Mouse (Mus musculus): ENCODE measurements around the gene Lysmd1. TPM values are rescaled to one million over a fixed set of nuclear protein-coding genes. Genes with fewer than 3 reads are reported as not detected.
"Not testable (repeated sequence)": the region's sequence is repeated elsewhere in the genome, so short reads cannot be mapped to it uniquely, and the experiment has no call there.

Gene Lysmd1
- polyA plus RNA-seq (2012; ENCODE audit: insufficient read depth, low replicate concordance): 3.8 and 5.1 TPM in 2 replicates

DNA sequence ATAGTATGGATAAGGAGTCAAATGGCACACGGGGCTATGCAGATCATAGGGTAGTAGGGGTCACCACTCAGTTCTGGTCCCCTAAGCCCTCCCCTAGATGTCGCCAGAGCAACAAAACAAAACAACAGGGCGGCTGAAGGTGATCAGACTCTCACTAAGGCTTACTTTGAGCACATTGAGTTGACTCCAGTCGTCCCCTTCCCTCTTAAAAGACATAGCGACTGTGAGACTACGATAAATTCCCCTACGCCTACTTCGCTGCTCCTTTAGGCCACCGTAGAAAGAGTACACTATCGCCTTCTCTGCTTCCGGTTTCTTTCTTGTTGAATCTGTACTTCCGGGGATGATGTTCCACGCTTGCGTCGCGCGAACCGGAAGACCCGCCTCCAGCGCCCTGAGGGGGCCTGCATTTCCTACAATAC, at the start of gene Lysmd1, which contains the start of gene Scnm1:
TSS of gene Lysmd1 (plus strand) at position 409 of the 422 bp plus-strand sequence.
TSS of gene Scnm1 (minus strand) at position 332 of the 422 bp plus-strand sequence.
- Histone ChIP-seq H3K9me3 (no peaks in the 10 kb centered on the region), H3K4me3 (replicated peaks) (peak within 1 kb of the TSS; percentile 93), H3K36me3 (replicated peaks; ENCODE audit: low read length) (peaks cover 58% of the 10 kb centered on the region), H3K4me1 (peaks cover 37% of the 10 kb centered on the region), H3K27me3 (replicated peaks) (no peaks in the 10 kb centered on the region)
- TF ChIP-seq FLI1 (IDR thresholded peaks at IDR 0.05; ENCODE audit: low read length) (no peak), GATA1 (IDR thresholded peaks at IDR 0.05; ENCODE audit: borderline replicate concordance, low read length) (no peak; the same call in 2 of the 3 replicates)

DNA sequence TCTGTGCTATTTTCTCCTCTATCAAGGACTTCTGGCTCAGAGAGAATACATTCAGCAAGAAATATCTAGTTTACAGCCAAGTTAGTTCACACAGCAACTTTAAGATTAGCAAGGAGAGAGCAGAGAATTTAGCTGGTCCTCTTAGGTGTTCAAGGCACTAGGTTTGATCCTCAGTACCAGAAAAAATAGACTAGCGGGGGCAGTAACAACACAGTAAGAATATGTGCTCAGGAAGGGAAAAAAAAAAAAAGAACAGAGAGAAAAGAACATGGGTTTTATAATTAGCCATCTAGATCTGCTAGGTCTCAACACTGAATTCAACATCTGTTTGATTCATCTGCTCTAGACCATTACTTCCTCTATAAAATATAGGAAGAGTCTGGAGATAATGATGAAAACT, 45.8 kb upstream of the Lysmd1 start:
- Histone ChIP-seq H3K9me3 (no peaks in the 10 kb centered on the region), H3K36me3 (replicated peaks; ENCODE audit: low read length) (peaks cover 60% of the 10 kb centered on the region), H3K4me3 (replicated peaks) (no peak overlapping the region), H3K4me1 (peaks cover 13% of the 10 kb centered on the region), H3K27me3 (replicated peaks) (no peaks in the 10 kb centered on the region)
- TF ChIP-seq FLI1 (IDR thresholded peaks at IDR 0.05; ENCODE audit: low read length): no peak
- TF ChIP-seq GATA1 (IDR thresholded peaks at IDR 0.05; ENCODE audit: borderline replicate concordance, low read length): no peak

- H3K27me3 ChIP-seq (replicated peaks): no peaks in the 10 kb centered on the region
- peaks cover 74% of the 10 kb centered on the region for H3K4me1 ChIP-seq
- no peaks in the 10 kb centered on the region for H3K9me3 ChIP-seq
- H3K4me3 ChIP-seq (replicated peaks): peak overlapping the region; percentile 23
- no peak for TF ChIP-seq GATA1 (IDR thresholded peaks at IDR 0.05; ENCODE audit: borderline replicate concordance, low read length)
- no peak for TF ChIP-seq FLI1 (IDR thresholded peaks at IDR 0.05; ENCODE audit: low read length)
- peaks cover 65% of the 10 kb centered on the region for H3K36me3 ChIP-seq (replicated peaks; ENCODE audit: low read length)
Measured at GRCm38 (mm10) chr3:95100854-95101253, 33.0 kb upstream of the Lysmd1 start.

DNA sequence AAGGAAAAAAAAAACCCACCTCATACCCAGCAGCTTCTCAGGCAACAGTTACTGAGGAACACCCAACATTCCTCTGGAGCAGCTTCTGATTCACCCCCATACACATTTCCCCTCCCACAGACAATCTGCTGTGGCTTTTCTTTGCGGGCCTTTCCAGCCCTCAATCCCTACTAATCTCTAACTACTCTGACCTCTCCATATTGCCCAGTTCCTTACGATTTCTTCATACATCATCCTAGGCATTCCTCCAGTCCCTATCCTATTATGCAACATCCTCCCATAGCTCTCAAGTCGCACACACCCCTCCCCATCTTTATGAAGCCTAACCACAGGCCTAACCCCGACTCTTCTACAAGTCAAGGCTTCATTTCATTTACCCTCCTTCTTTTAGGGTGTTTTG, 28.8 kb upstream of the Lysmd1 start:
- H3K4me3 ChIP-seq (replicated peaks): peak overlapping the region; percentile 98
- no peaks in the 10 kb centered on the region for H3K9me3 ChIP-seq
- H3K27me3 ChIP-seq (replicated peaks): no peaks in the 10 kb centered on the region
- H3K4me1 ChIP-seq: peaks cover 56% of the 10 kb centered on the region
- TF ChIP-seq GATA1 (IDR thresholded peaks at IDR 0.05; ENCODE audit: borderline replicate concordance, low read length) (no peak), FLI1 (IDR thresholded peaks at IDR 0.05; ENCODE audit: low read length) (no peak)
- H3K36me3 ChIP-seq (replicated peaks; ENCODE audit: low read length): peaks cover 32% of the 10 kb centered on the region

GRCm38 (mm10) chr3:95105586-95106337, 28.1 kb upstream of the Lysmd1 start:
- Histone ChIP-seq H3K4me1 (peaks cover 53% of the 10 kb centered on the region), H3K27me3 (replicated peaks) (no peaks in the 10 kb centered on the region), H3K4me3 (replicated peaks) (peak overlapping the region; percentile 98), H3K9me3 (no peaks in the 10 kb centered on the region), H3K36me3 (replicated peaks; ENCODE audit: low read length) (peaks cover 28% of the 10 kb centered on the region)
- TF ChIP-seq FLI1 (IDR thresholded peaks at IDR 0.05; ENCODE audit: low read length) (no peak), GATA1 (IDR thresholded peaks at IDR 0.05; ENCODE audit: borderline replicate concordance, low read length) (no peak)

DNA sequence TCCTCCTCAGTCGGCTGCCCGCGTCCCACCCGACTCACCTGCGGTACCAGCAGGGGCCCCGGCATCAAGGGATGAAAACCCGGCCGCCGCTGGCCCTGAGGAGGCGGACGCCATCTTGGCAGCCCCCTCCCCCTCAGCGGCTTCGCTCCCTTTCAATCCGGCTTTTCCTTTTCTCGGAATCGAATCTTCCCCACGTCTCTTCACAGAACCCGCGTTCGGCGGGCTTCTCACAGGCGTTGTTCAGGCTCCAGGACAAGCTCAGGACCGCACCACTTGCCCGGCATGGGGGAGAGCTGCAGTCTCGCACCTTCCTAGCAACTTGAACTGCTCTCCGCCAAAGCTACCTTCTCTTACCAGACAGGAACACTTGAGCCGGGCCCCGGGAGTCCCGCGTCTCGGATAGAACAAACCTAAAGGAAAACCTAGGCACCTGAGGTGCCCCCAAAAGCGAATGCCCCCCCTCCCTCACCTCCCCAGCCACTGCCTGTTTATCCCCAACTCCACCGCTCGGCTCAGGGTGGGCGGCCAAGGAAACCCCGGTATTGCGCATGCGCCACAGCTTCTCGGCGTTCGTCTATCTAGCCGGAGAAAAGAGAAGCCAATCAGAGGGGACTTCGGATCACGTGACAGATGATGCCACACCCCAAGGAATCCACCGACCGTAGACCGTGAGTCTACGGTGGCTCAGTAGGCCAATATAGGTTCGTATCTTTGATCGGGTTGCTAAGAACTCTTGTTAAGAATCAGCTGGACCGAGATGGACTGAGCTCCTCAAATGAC, 27.4 kb upstream of the Lysmd1 start, which contains the start of gene Pip5k1a:
TSS of gene Pip5k1a (minus strand) at position 593 of the 780 bp plus-strand sequence.
- H3K36me3 ChIP-seq (replicated peaks; ENCODE audit: low read length): peaks cover 22% of the 10 kb centered on the region
- H3K4me3 ChIP-seq (replicated peaks): peak within 1 kb of the TSS; percentile 98
- H3K9me3 ChIP-seq: no peaks in the 10 kb centered on the region
- TF ChIP-seq FLI1 (IDR thresholded peaks at IDR 0.05; ENCODE audit: low read length) (no peak), GATA1 (IDR thresholded peaks at IDR 0.05; ENCODE audit: borderline replicate concordance, low read length) (no peak)
- H3K4me1 ChIP-seq: peaks cover 45% of the 10 kb centered on the region
- H3K27me3 ChIP-seq (replicated peaks): no peaks in the 10 kb centered on the region

- peak overlapping the region; percentile 98 for H3K4me3 ChIP-seq (replicated peaks)
- H3K9me3 ChIP-seq; H3K27me3 ChIP-seq (replicated peaks): not testable (repeated sequence)
- H3K36me3 ChIP-seq (replicated peaks; ENCODE audit: low read length): peaks cover 14% of the 10 kb centered on the region
- H3K4me1 ChIP-seq: peaks cover 42% of the 10 kb centered on the region
Measured at GRCm38 (mm10) chr3:95107308-95107707, 26.6 kb upstream of the Lysmd1 start.

- Histone ChIP-seq H3K27me3 (replicated peaks) (no peaks in the 10 kb centered on the region), H3K9me3 (no peaks in the 10 kb centered on the region), H3K36me3 (replicated peaks; ENCODE audit: low read length) (peaks cover 11% of the 10 kb centered on the region), H3K4me3 (replicated peaks) (no peak overlapping the region), H3K4me1 (peaks cover 45% of the 10 kb centered on the region)
- TF ChIP-seq FLI1 (IDR thresholded peaks at IDR 0.05; ENCODE audit: low read length) (no peak), GATA1 (IDR thresholded peaks at IDR 0.05; ENCODE audit: borderline replicate concordance, low read length) (no peak)
Measured at GRCm38 (mm10) chr3:95107898-95108297, 26.0 kb upstream of the Lysmd1 start.

- Histone ChIP-seq H3K4me3 (replicated peaks) (peak within 1 kb of the TSS; percentile 97), H3K36me3 (replicated peaks; ENCODE audit: low read length) (peaks cover 25% of the 10 kb centered on the region), H3K9me3 (no peaks in the 10 kb centered on the region), H3K4me1 (peaks cover 38% of the 10 kb centered on the region), H3K27me3 (replicated peaks) (no peaks in the 10 kb centered on the region)
- TF ChIP-seq FLI1 (IDR thresholded peaks at IDR 0.05; ENCODE audit: low read length): no peak
- no peak for TF ChIP-seq GATA1 (IDR thresholded peaks at IDR 0.05; ENCODE audit: borderline replicate concordance, low read length)
Measured at GRCm38 (mm10) chr3:95110911-95111726, 22.8 kb upstream of the Lysmd1 start, which contains the start of gene Vps72. Gene Vps72, plus strand, starts transcription at chr3:95111022.

Data from megakaryocyte, embryonic 14.5 days (primary cell).